Mouse (Mus musculus): ENCODE results near the gene Ptk6. TPM values are rescaled to one million over a fixed set of nuclear protein-coding genes. Genes with fewer than 3 reads are reported as not detected.

The Ptk6 gene
- polyA plus RNA-seq, 1 experiment from 2014 or later = 1.9 TPM

GRCm38 (mm10) chr2:181237251-181238014, 34.8 kb upstream of the Ptk6 start:
- Histone ChIP-seq H3K4me2 (replicated peaks; ENCODE audit: low read depth) (no peak overlapping the region), H3K9ac (ENCODE audit: low read depth, low read length) (no peak overlapping the region), H3K27me3 (replicated peaks; ENCODE audit: control insufficient read depth, insufficient read depth, low read length) (no peaks in the 10 kb centered on the region), H3K36me3 (ENCODE audit: control insufficient read depth, insufficient read depth) (peaks cover 67% of the 10 kb centered on the region), H3K9me3 (ENCODE audit: control insufficient read depth) (no peaks in the 10 kb centered on the region), H3K4me1 (replicated peaks; ENCODE audit: control insufficient read depth, insufficient read depth, low read length) (peaks cover 5% of the 10 kb centered on the region; the same call in 1 of the 2 replicates), H3K27ac (ENCODE audit: low read depth, low read length) (no peak overlapping the region), H3K4me3 (ENCODE audit: low read depth, low read length) (no peak overlapping the region)
- ATAC-seq = no peak
- TF ChIP-seq CTCF (IDR thresholded peaks at IDR 0.05; ENCODE audit: low read depth) = no peak
- 89% methylated on average over 17 of the region's 17 CpGs for WGBS

- ATAC-seq = no peak
- no peaks in the 10 kb centered on the region for H3K9me3 ChIP-seq (ENCODE audit: control insufficient read depth)
- no peaks in the 10 kb centered on the region for H3K27me3 ChIP-seq (replicated peaks; ENCODE audit: control insufficient read depth, insufficient read depth, low read length)
- TF ChIP-seq CTCF (IDR thresholded peaks at IDR 0.05; ENCODE audit: low read depth) = peak; percentile 58
- H3K36me3 ChIP-seq (ENCODE audit: control insufficient read depth, insufficient read depth) = peaks cover 82% of the 10 kb centered on the region
- WGBS = 86% methylated on average over 23 of the region's 23 CpGs
- no peak overlapping the region for H3K4me3 ChIP-seq (ENCODE audit: low read depth, low read length)
- peaks cover under 1% of the 10 kb centered on the region; the same call in 1 of the 2 replicates for H3K4me1 ChIP-seq (replicated peaks; ENCODE audit: control insufficient read depth, insufficient read depth, low read length)
- H3K27ac ChIP-seq (ENCODE audit: low read depth, low read length) = no peak overlapping the region
- H3K4me2 ChIP-seq (replicated peaks; ENCODE audit: low read depth) = no peak overlapping the region
- H3K9ac ChIP-seq (ENCODE audit: low read depth, low read length) = no peak overlapping the region
These were observed 33.3 kb upstream of the Ptk6 start for GRCm38 (mm10) chr2:181235681-181236566.

DNA sequence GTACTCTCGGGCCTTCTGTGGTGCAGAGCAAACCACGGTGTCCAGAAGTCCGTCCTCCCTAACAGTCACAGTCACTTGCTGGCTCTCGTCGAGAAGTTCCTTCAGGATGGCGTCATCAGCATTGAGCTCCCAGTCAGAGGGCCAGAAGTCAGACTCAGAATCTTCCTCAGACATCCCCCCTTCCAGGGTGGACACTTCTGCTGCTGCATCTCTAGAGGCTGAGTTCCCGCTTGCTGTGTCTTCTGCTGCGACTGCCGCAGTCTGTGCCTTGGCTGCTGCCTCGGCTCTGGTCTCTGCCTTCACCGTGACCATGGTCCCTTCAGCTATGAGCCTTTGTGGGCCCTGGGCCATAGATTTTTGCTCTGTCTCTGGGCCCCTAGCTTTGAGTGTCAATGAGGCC, 32.1 kb upstream of the Ptk6 start:
- Histone ChIP-seq H3K9ac (ENCODE audit: low read depth, low read length) (no peak overlapping the region), H3K4me3 (ENCODE audit: low read depth, low read length) (no peak overlapping the region), H3K9me3 (ENCODE audit: control insufficient read depth) (no peaks in the 10 kb centered on the region), H3K36me3 (ENCODE audit: control insufficient read depth, insufficient read depth) (peaks cover 93% of the 10 kb centered on the region), H3K4me1 (replicated peaks; ENCODE audit: control insufficient read depth, insufficient read depth, low read length) (no peaks in the 10 kb centered on the region), H3K27ac (ENCODE audit: low read depth, low read length) (no peak overlapping the region), H3K27me3 (replicated peaks; ENCODE audit: control insufficient read depth, insufficient read depth, low read length) (no peaks in the 10 kb centered on the region), H3K4me2 (replicated peaks; ENCODE audit: low read depth) (no peak overlapping the region)
- no peak for TF ChIP-seq CTCF (IDR thresholded peaks at IDR 0.05; ENCODE audit: low read depth)
- WGBS = 90% methylated on average over 11 of the region's 11 CpGs
- ATAC-seq = no peak

DNA sequence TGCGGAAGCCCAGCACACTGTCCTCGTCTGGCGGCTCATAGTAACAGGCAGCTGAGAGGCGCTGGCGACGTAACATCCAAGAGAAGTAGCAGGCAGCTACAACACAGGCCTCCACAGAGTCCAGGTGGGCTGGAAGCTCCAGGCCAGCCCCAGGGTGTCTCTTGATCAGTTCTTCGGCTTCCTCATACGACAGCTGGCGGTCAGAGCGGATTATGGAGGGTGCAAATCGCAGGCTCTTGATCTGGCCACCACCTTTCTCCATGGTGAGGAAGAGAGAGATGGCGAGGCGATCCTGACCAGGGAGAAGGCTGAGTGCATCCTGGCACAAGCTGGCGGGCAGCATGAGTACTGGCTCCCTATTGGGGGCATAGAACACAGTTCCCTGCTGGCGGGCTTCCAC, 30.9 kb upstream of the Ptk6 start:
- Histone ChIP-seq H3K4me2 (replicated peaks; ENCODE audit: low read depth) (no peak overlapping the region), H3K27me3 (replicated peaks; ENCODE audit: control insufficient read depth, insufficient read depth, low read length) (no peaks in the 10 kb centered on the region), H3K9me3 (ENCODE audit: control insufficient read depth) (no peaks in the 10 kb centered on the region), H3K4me3 (ENCODE audit: low read depth, low read length) (no peak overlapping the region), H3K36me3 (ENCODE audit: control insufficient read depth, insufficient read depth) (peaks cover 99% of the 10 kb centered on the region), H3K4me1 (replicated peaks; ENCODE audit: control insufficient read depth, insufficient read depth, low read length) (no peaks in the 10 kb centered on the region), H3K9ac (ENCODE audit: low read depth, low read length) (no peak overlapping the region), H3K27ac (ENCODE audit: low read depth, low read length) (no peak overlapping the region)
- no peak for ATAC-seq
- 95% methylated on average over 15 of the region's 15 CpGs for WGBS
- TF ChIP-seq CTCF (IDR thresholded peaks at IDR 0.05; ENCODE audit: low read depth) = no peak

- Histone ChIP-seq H3K9ac (ENCODE audit: low read depth, low read length) (no peak overlapping the region), H3K27me3 (replicated peaks; ENCODE audit: control insufficient read depth, insufficient read depth, low read length) (no peaks in the 10 kb centered on the region), H3K36me3 (ENCODE audit: control insufficient read depth, insufficient read depth) (peaks cover 97% of the 10 kb centered on the region), H3K9me3 (ENCODE audit: control insufficient read depth) (no peaks in the 10 kb centered on the region), H3K4me1 (replicated peaks; ENCODE audit: control insufficient read depth, insufficient read depth, low read length) (no peaks in the 10 kb centered on the region), H3K27ac (ENCODE audit: low read depth, low read length) (no peak overlapping the region), H3K4me2 (replicated peaks; ENCODE audit: low read depth) (no peak overlapping the region), H3K4me3 (ENCODE audit: low read depth, low read length) (no peak overlapping the region)
- no peak for ATAC-seq
- TF ChIP-seq CTCF (IDR thresholded peaks at IDR 0.05; ENCODE audit: low read depth) = no peak
- WGBS = 85% methylated on average over 20 of the region's 20 CpGs
These were observed 28.6 kb upstream of the Ptk6 start for GRCm38 (mm10) chr2:181231171-181231570.

GRCm38 (mm10) chr2:181228335-181228734, 25.7 kb upstream of the Ptk6 start:
- no peak overlapping the region for H3K9ac ChIP-seq (ENCODE audit: low read depth, low read length)
- H3K9me3 ChIP-seq (ENCODE audit: control insufficient read depth) = no peaks in the 10 kb centered on the region
- no peak for TF ChIP-seq CTCF (IDR thresholded peaks at IDR 0.05; ENCODE audit: low read depth)
- H3K4me3 ChIP-seq (ENCODE audit: low read depth, low read length) = no peak overlapping the region
- no peak overlapping the region; the same call in 1 of the 2 replicates for H3K27ac ChIP-seq (ENCODE audit: low read depth, low read length)
- H3K27me3 ChIP-seq (replicated peaks; ENCODE audit: control insufficient read depth, insufficient read depth, low read length) = no peaks in the 10 kb centered on the region
- H3K4me2 ChIP-seq (replicated peaks; ENCODE audit: low read depth) = no peak overlapping the region
- no peaks in the 10 kb centered on the region for H3K4me1 ChIP-seq (replicated peaks; ENCODE audit: control insufficient read depth, insufficient read depth, low read length)
- peaks cover 74% of the 10 kb centered on the region for H3K36me3 ChIP-seq (ENCODE audit: control insufficient read depth, insufficient read depth)
- ATAC-seq = no peak
- WGBS = 71% methylated on average over 1 of the region's 1 CpGs

Data from intestine, postnatal 0 days (tissue).